Comparison of ENCODE assay signal across 8 mouse cellular contexts in the genomic region with DNA sequence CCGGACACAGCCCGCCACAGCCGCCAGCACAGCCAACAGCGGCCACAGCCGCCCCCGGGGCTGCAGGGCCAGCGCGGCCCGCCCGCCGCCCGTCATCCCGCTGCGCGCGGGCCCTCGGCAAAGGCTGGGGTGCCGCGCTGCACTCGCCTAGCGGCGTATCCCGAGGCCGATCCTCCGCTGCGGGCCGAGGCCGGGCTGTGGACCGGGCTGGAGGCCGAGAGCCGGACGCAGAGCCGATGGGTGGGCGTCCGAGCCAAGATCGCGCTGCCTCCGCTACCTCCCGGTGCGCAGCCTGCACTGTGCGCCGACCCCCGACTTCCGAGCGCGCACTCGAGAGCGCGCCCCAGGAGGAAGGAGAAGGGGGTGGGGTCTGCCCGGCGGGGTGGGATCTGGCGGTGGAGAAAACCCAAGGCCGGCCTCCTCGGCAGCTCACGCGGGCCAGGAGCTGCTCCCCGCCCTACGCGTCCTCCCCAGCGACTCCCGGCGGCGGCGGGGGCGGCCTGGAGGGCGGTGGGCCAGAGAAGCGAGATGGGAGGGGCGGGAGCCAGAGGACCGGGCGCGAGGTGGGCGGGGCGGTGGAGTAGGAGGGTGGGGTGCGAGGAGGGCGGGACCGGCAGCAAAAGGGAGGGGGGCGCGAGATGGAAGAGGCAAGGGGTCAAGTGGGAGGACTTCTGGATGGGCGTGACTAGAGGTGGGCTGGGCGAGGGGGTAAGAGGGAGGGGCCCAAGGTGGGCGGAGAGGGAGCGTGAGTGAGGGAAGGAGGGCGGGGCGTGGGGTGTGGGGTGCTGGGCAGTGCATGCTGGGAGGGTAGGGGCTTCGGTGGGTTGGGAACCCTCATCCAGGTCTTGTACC. TPM values are rescaled to one million over a fixed set of nuclear protein-coding genes. Genes with fewer than 3 reads are reported as not detected.
A peak's percentile ranks its signal among the peaks of the same experiment; 100 is the strongest.
DNase-seq lines count a peak whose midpoint lies in the region; ATAC-seq and TF ChIP-seq lines count a peak whose summit lies in the region.

A gene (minus strand): TSS at position 343 of the 852 bp plus-strand sequence.

- in situ Hi-C loops in CH12.LX (cut with MboI; ENCODE audit: low pct_ligation_motif_present, low pct_unique_long_range_greater_than_20kb, low sequenced_read_pairs): no loop called here

- TF ChIP-seq RAD21 in CH12.LX (IDR thresholded peaks at IDR 0.05; ENCODE audit: low read depth, low read length): no peak

- dilution Hi-C loops in CH12.LX (cut with MboI; ENCODE audit: extremely low pct_ligation_motif_present, extremely low pct_unique_long_range_greater_than_20kb, low sequenced_read_pairs): no loop called here

- H3K4me1 ChIP-seq in CH12.LX (ENCODE audit: control insufficient read depth in 1 of 2, insufficient read depth in 2 of 2): peaks cover 6 to 21% of the 10 kb centered on the region in 2 experiments
- H3K4me1 ChIP-seq in brown adipose tissue, adult 24 weeks (ENCODE audit: control insufficient read depth, insufficient read depth, insufficient read length, low read length): peaks cover 7% of the 10 kb centered on the region
- peaks cover 2% of the 10 kb centered on the region; the same call in 1 of the 2 replicates for H3K4me1 ChIP-seq in forebrain, embryonic 11.5 days (replicated peaks; ENCODE audit: control insufficient read depth, insufficient read depth, low read length)
- H3K4me1 ChIP-seq in heart, embryonic 15.5 days (replicated peaks): peaks cover 32% of the 10 kb centered on the region
- H3K4me1 ChIP-seq in liver, embryonic 14.5 days (replicated peaks; ENCODE audit: control insufficient read depth in 2 of 2, insufficient read depth in 2 of 2, low read length in 1 of 2): 0 out of 4 replicates have a peak, but pooled peaks cover 0 to 3% of the 10 kb centered on the region in 2 experiments
- peaks cover 10% of the 10 kb centered on the region; the same call in 1 of the 2 replicates for H3K4me1 ChIP-seq in neural tube, embryonic 11.5 days (ENCODE audit: control insufficient read depth, insufficient read depth, low read length)
- peaks cover 10% of the 10 kb centered on the region for H3K4me1 ChIP-seq in stomach, embryonic 16.5 days (ENCODE audit: control insufficient read depth, insufficient read depth, low read length)

- peaks cover 16% of the 10 kb centered on the region for H3K79me2 ChIP-seq in CH12.LX (replicated peaks; ENCODE audit: control insufficient read depth, extremely low read depth, insufficient read depth, poor library complexity, severe bottlenecking)

- no peak for TF ChIP-seq EP300 in CH12.LX (IDR thresholded peaks at IDR 0.05; ENCODE audit: low read length)
- TF ChIP-seq EP300 in liver, embryonic 14.5 days (IDR thresholded peaks at IDR 0.05; ENCODE audit: low read depth): no peak

- peaks cover 0 to 4% of the 10 kb centered on the region in 2 experiments for H3K36me3 ChIP-seq in CH12.LX (replicated peaks in 1 of 2; ENCODE audit: control insufficient read depth in 1 of 2, insufficient read depth in 1 of 2, low read length in 1 of 2)
- H3K36me3 ChIP-seq in forebrain, embryonic 11.5 days (ENCODE audit: control insufficient read depth, insufficient read depth, low read length): no peaks in the 10 kb centered on the region
- H3K36me3 ChIP-seq in heart, embryonic 15.5 days: no peaks in the 10 kb centered on the region
- H3K36me3 ChIP-seq in liver, embryonic 14.5 days (replicated peaks; ENCODE audit: control insufficient read depth, insufficient read depth, low read depth): no peaks in the 10 kb centered on the region
- H3K36me3 ChIP-seq in neural tube, embryonic 11.5 days (ENCODE audit: control insufficient read depth, insufficient read depth, low read length): no peaks in the 10 kb centered on the region
- 0 out of 2 replicates have a peak, but pooled peaks cover under 1% of the 10 kb centered on the region for H3K36me3 ChIP-seq in stomach, embryonic 16.5 days (ENCODE audit: control insufficient read depth, insufficient read depth, low read length)

- 1% methylated on average over 70 of the region's 85 CpGs for WGBS in forebrain, embryonic 11.5 days
- under 1% methylated on average over 83 of the region's 85 CpGs for WGBS in heart, embryonic 15.5 days
- 0% methylated on average over 68 of the region's 85 CpGs for WGBS in liver, embryonic 14.5 days (ENCODE audit: insufficient replicate concordance)
- WGBS in neural tube, embryonic 11.5 days: 0% methylated on average over 54 of the region's 85 CpGs
- under 1% methylated on average over 83 of the region's 85 CpGs for WGBS in stomach, embryonic 16.5 days

- H3K9me3 ChIP-seq in CH12.LX (replicated peaks; ENCODE audit: low read length): no peaks in the 10 kb centered on the region
- no peaks in the 10 kb centered on the region for H3K9me3 ChIP-seq in forebrain, embryonic 11.5 days (ENCODE audit: control insufficient read depth, low read length)
- H3K9me3 ChIP-seq in heart, embryonic 15.5 days (replicated peaks): no peaks in the 10 kb centered on the region
- no peaks in the 10 kb centered on the region for H3K9me3 ChIP-seq in liver, embryonic 14.5 days (ENCODE audit: control insufficient read depth, low read length)
- H3K9me3 ChIP-seq in neural tube, embryonic 11.5 days (ENCODE audit: control insufficient read depth, low read length): no peaks in the 10 kb centered on the region
- no peaks in the 10 kb centered on the region for H3K9me3 ChIP-seq in stomach, embryonic 16.5 days (replicated peaks; ENCODE audit: control insufficient read depth, low read length)

- no peak for TF ChIP-seq CTCF in CH12.LX (conservative IDR thresholded peaks at IDR 0.05 in 1 of 2, IDR thresholded peaks at IDR 0.05 in 1 of 2; ENCODE audit: low read depth in 2 of 2, low read length in 2 of 2)
- no peak for TF ChIP-seq CTCF in liver, embryonic 14.5 days (IDR thresholded peaks at IDR 0.05; ENCODE audit: low read depth)

- no peaks in the 10 kb centered on the region for H3K27me3 ChIP-seq in CH12.LX (replicated peaks)
- no peaks in the 10 kb centered on the region for H3K27me3 ChIP-seq in forebrain, embryonic 11.5 days (ENCODE audit: control insufficient read depth, insufficient read depth, low read length)
- H3K27me3 ChIP-seq in heart, embryonic 15.5 days: no peaks in the 10 kb centered on the region
- H3K27me3 ChIP-seq in liver, embryonic 14.5 days (ENCODE audit: control insufficient read depth, insufficient read depth, low read length): peaks cover 12% of the 10 kb centered on the region
- H3K27me3 ChIP-seq in neural tube, embryonic 11.5 days (ENCODE audit: control insufficient read depth, insufficient read depth, low read length): no peaks in the 10 kb centered on the region
- H3K27me3 ChIP-seq in stomach, embryonic 16.5 days (ENCODE audit: control insufficient read depth, insufficient read depth, low read length): no peaks in the 10 kb centered on the region

- peak within 1 kb of the TSS; percentile 99 for H3K4me2 ChIP-seq in CH12.LX (ENCODE audit: insufficient read depth, low read depth, poor library complexity, severe bottlenecking)
- peak within 1 kb of the TSS; percentile 96 for H3K4me2 ChIP-seq in forebrain, embryonic 11.5 days (ENCODE audit: low read depth, low read length, severe bottlenecking)
- H3K4me2 ChIP-seq in heart, embryonic 15.5 days: peak within 1 kb of the TSS; percentile 91
- H3K4me2 ChIP-seq in liver, embryonic 14.5 days (ENCODE audit: low read depth): peak within 1 kb of the TSS; percentile 89
- H3K4me2 ChIP-seq in neural tube, embryonic 11.5 days (ENCODE audit: low read depth): peak within 1 kb of the TSS; percentile 96
- peak within 1 kb of the TSS; percentile 75 for H3K4me2 ChIP-seq in stomach, embryonic 16.5 days (ENCODE audit: low read depth, low read length)

- peak within 1 kb of the TSS; percentile 16 for H3K27ac ChIP-seq in CH12.LX (ENCODE audit: insufficient read depth, low read depth)
- peak within 1 kb of the TSS; percentile 98 for H3K27ac ChIP-seq in brown adipose tissue, adult 24 weeks (replicated peaks; ENCODE audit: low read depth, low read length)
- H3K27ac ChIP-seq in forebrain, embryonic 11.5 days (ENCODE audit: low read depth, low read length): peak within 1 kb of the TSS; percentile 79
- H3K27ac ChIP-seq in heart, embryonic 15.5 days: peak within 1 kb of the TSS; percentile 94
- no peak within 1 kb of the TSS for H3K27ac ChIP-seq in liver, embryonic 14.5 days
- peak within 1 kb of the TSS; percentile 82 for H3K27ac ChIP-seq in neural tube, embryonic 11.5 days (ENCODE audit: low read depth, low read length)
- peak within 1 kb of the TSS; percentile 91 for H3K27ac ChIP-seq in stomach, embryonic 16.5 days (ENCODE audit: low read length)

- peak; percentile 88 for DNase-seq in CH12.LX (ENCODE audit: extremely low read depth)
- DNase-seq in forebrain, embryonic 11.5 days (ENCODE audit: low spot score): peak; percentile 98
- peak; percentile 95 for DNase-seq in kidney, postnatal 14 days
- DNase-seq in liver, embryonic 14.5 days (ENCODE audit: low read depth in 3 of 3, low spot score in 3 of 3): peak; percentile 42 to 54 (median 52)
- DNase-seq in neural tube, embryonic 11.5 days (ENCODE audit: low spot score): peak; percentile 93

- peak; percentile 50 for TF ChIP-seq POLR2A in CH12.LX (IDR thresholded peaks at IDR 0.05; ENCODE audit: low read depth, low read length)

- peak; percentile 90 for ATAC-seq in forebrain, embryonic 11.5 days (replicated peaks; ENCODE audit: low FRiP score)
- ATAC-seq in heart, embryonic 15.5 days (replicated peaks; ENCODE audit: insufficient number of reproducible peaks, insufficient read depth, low FRiP score, low read depth): peak; percentile 90
- ATAC-seq in liver, embryonic 14.5 days (ENCODE audit: insufficient read depth): peak; percentile 78
- peak; percentile 92 for ATAC-seq in neural tube, embryonic 11.5 days (ENCODE audit: insufficient read depth, low FRiP score, low TSS enrichment)
- peak; percentile 92 for ATAC-seq in stomach, embryonic 16.5 days (ENCODE audit: insufficient read depth, low FRiP score)

- peak within 1 kb of the TSS; percentile 56 for H3K9ac ChIP-seq in CH12.LX (ENCODE audit: insufficient read depth, low read depth)
- H3K9ac ChIP-seq in forebrain, embryonic 11.5 days (ENCODE audit: low read length): peak within 1 kb of the TSS; percentile 91
- peak within 1 kb of the TSS; percentile 90 for H3K9ac ChIP-seq in heart, embryonic 15.5 days
- H3K9ac ChIP-seq in liver, embryonic 14.5 days (replicated peaks): peak within 1 kb of the TSS; percentile 61
- H3K9ac ChIP-seq in neural tube, embryonic 11.5 days (ENCODE audit: low read length): peak within 1 kb of the TSS; percentile 92
- peak within 1 kb of the TSS; percentile 93 for H3K9ac ChIP-seq in stomach, embryonic 16.5 days (ENCODE audit: low read length)

- peak within 1 kb of the TSS; percentile 89 to 92 (median 90) for H3K4me3 ChIP-seq in CH12.LX (replicated peaks in 1 of 3; ENCODE audit: low read depth in 2 of 3, low read length in 2 of 3, poor library complexity in 1 of 3)
- H3K4me3 ChIP-seq in brown adipose tissue, adult 24 weeks (ENCODE audit: insufficient read depth, low read depth, low read length): peak within 1 kb of the TSS; percentile 77
- H3K4me3 ChIP-seq in forebrain, embryonic 11.5 days (ENCODE audit: low read depth, low read length): peak within 1 kb of the TSS; percentile 93
- H3K4me3 ChIP-seq in heart, embryonic 15.5 days: peak within 1 kb of the TSS; percentile 77
- H3K4me3 ChIP-seq in liver, embryonic 14.5 days (ENCODE audit: insufficient read depth in 1 of 2, low read depth in 2 of 2, low read length in 2 of 2): peak within 1 kb of the TSS; percentile 51 to 73
- H3K4me3 ChIP-seq in neural tube, embryonic 11.5 days (ENCODE audit: low read depth, low read length): peak within 1 kb of the TSS; percentile 93
- peak within 1 kb of the TSS; percentile 76 for H3K4me3 ChIP-seq in stomach, embryonic 16.5 days (replicated peaks; ENCODE audit: low read length)

RNA-seq across cellular contexts. Expression of the gene that starts here (rescaled TPM):
- total RNA-seq in CH12.LX (2012; rRNA removed): 9.4 and 10.5 TPM in 2 replicates
- total RNA-seq in CH12.LX (2014; rRNA removed): 4.1 and 5.7 TPM in 2 replicates
- 13.1 and 16.7 TPM in 2 replicates for polyA plus RNA-seq in CH12.LX (2012; ENCODE audit: insufficient read length, low read depth)
- polyA plus RNA-seq in brown adipose tissue, adult 24 weeks (2012; ENCODE audit: insufficient read depth, insufficient read length, missing spikeins): 47.1 and 62.0 TPM in 2 replicates
- polyA plus RNA-seq in forebrain, embryonic 11.5 days (2014; fragmentation: Nextera tagmentation; extraction: Ambion mirVana): 31.4 and 31.5 TPM in 2 replicates
- 74.3 and 85.4 TPM in 2 replicates for polyA plus RNA-seq in heart, embryonic 15.5 days (2015; fragmentation: Nextera tagmentation; extraction: Ambion mirVana)
- polyA plus RNA-seq in liver, embryonic 14.5 days (2012; rRNA removed): 10.0 and 10.8 TPM in 2 replicates
- 7.5 and 8.0 TPM in 2 replicates for polyA plus RNA-seq in liver, embryonic 14.5 days (2014; fragmentation: Nextera tagmentation; extraction: Ambion mirVana)
- 37.0 and 41.0 TPM in 2 replicates for polyA plus RNA-seq in neural tube, embryonic 11.5 days (2014; fragmentation: Nextera tagmentation; extraction: Ambion mirVana)
- 63.4 and 68.0 TPM in 2 replicates for polyA plus RNA-seq in stomach, embryonic 16.5 days (2015; fragmentation: Nextera tagmentation; extraction: Ambion mirVana)
